Mouse (Mus musculus) adrenal gland, postnatal 36 days (tissue): ENCODE measurements around the gene St3gal5. TPM values are rescaled to one million over a fixed set of nuclear protein-coding genes. Genes with fewer than 3 reads are reported as not detected.
A peak's percentile ranks its signal among the peaks of the same experiment; 100 is the strongest.

Source experiments
- DNase-seq, 2 experiments: peaks; one replicate each; pipeline ENCODE4 v3.0.0; 2021; ENCODE audit warnings: mixed read lengths in 1 of 2
- total RNA-seq, 2 experiments: library from RNA; stranded (reverse); gene quantifications; 2 replicates each; pipeline ENCODE4 v1.2.3; 2021

Gene St3gal5
- total RNA-seq, 2 experiments from 2014 or later, result 109 to 295 TPM

- DNase-seq, result no peak
Measured at GRCm38 (mm10) chr6:72132671-72133214, 35.4 kb downstream of the St3gal5 start.

DNA sequence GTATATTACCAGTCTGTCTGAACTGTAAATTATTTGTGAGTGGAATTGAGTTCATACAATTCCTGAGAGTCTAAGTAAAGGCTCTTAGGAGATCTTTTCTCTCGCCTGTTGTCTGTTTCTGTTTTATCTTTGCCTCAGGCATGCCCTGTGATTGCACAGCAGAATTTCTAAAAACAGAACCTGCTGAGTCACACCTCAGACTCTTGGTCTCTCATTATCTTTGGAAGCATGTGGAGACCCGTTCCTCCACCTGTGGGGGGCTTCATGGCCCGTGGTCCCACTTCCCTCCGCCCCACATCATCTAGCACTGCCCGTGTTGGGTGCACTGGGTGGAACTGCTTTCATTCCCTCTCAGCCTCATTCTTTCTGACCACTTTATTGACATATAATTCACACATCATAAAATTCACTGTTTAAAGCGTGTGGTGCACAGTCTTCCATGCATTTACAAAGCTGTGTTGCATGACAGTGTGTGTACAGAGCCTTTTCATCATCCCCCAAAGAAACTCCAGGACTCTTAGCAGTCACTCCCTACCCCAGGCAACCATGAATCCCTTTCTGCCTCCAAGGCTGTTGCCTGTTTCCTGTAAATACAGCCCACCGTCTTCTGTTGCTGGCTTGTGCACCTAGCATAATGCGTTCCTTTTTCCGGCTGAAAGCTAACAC, 37.6 kb downstream of the St3gal5 start:
- no peak for DNase-seq

DNA sequence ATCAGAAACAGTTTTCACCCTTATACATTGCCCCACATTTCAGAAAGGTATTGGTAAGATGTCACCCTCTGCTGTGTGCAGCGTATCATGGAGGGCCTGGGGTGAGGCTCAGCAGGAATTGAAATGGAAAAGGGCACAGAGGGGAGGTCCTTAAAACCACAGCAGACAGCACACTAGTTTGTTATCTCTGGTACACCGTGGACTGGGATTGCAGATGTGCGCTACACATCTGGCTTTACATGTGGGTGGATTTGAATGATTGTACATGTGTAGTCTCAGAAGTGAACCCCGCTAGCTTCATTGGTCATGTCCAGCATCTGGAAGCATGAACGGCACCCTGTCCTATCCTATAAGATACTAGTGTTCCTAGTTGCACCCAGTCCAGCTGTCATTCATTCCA, 38.6 kb downstream of the St3gal5 start:
- DNase-seq, result no peak

DNA sequence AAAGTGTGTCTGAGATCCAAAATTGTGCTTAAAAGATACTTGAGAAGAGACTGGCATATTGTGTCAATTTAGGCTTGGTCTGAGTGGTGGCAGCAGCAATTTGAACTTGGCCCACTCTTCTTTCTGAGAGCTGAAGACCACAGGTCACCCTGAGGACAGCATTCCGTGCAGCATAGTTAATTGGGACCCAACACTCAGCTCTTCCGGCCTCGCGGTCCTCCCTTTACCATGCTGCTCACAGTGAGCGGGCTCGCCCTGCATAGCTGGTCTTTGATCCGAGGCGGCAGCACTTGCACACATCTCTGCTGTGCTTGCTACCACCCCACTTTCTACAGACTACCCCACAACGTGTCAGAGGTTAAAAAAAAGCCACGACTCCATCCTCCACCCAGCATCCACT, 39.2 kb downstream of the St3gal5 start:
- no peak for DNase-seq

- no peak for DNase-seq
Measured at GRCm38 (mm10) chr6:72139508-72140193, 42.3 kb downstream of the St3gal5 start.

- peak; percentile 61 to 62 for DNase-seq
Measured at GRCm38 (mm10) chr6:72140371-72140770, 43.0 kb downstream of the St3gal5 start.

DNA sequence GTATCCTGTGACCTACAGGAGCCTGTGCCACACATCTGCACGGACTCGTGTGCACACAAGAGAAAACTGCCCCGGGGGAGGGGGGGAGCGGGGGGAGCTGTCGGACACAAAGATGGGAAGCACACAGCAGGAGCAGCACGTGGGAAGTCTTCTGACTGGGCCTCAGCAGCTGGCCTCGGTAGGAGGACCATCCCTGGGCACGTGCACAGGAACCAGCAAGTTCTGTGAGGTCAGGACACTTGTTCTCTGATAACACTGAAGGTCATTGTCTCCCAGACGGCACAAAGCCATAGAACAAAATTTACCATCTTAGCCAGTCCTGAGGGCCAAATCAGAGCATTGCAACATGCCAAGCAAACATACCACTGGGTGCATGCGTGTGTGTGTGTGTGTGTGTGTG, 43.8 kb downstream of the St3gal5 start:
- DNase-seq, result peak; percentile 62 to 63

DNA sequence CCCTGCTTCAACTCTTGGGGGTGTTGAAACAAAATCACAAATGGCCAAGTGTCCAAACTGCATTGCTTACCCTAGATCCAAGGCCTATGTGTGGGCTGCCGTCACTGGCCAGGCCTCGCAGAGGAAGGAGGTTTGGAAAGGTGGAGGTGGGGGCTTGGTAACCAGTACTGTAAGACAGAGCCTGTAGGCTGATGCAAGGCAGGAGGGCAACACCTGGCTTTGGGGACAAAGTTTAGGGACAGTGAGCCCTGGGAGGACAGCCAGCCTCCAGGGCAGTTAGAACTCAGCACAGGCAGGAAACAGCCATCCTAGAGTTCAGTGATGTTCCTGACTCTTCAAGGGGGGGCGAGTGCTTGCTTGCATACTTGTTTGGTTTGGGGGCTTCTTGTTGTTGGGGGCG, 45.2 kb downstream of the St3gal5 start:
- no peak for DNase-seq

- DNase-seq, result no peak
Measured at GRCm38 (mm10) chr6:72144353-72144752, 47.0 kb downstream of the St3gal5 start.

DNA sequence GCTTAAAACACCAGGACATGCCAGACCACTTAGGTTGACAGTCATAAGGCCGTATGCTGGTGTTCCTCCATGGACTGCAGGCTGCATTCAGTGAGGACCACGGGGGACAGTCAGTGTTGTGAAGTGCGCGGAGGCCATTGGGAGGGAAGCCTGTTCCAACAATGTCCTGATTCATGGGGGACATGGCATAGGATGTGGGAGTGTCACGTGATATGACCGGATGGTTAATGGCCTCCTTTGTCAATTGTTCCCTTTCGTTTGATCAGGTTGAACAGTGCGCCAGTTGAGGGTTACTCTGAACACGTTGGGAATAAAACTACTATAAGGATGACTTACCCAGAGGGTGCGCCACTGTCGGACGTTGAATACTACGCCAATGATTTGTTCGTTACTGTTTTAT, 49.4 kb downstream of the St3gal5 start:
- no peak for DNase-seq

DNA sequence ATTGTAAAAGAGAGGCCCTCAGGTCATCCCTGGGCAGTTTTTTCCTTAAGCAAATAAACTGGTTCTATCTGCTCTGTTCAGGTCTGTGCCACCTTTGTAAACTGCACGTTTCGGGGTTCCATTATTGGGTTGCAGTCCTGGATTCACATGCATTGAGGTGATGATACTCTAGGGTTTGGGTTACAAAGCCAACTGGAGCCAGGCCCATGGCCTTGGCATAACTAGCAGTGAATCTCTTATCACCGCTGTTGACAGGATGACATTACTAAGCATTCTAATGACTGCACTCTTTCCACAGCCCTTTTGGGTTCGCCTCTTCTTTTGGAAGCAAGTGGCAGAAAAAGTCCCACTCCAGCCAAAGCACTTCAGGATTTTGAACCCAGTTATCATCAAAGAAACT, 51.3 kb downstream of the St3gal5 start:
- DNase-seq, result peak; percentile 72 to 78

DNA sequence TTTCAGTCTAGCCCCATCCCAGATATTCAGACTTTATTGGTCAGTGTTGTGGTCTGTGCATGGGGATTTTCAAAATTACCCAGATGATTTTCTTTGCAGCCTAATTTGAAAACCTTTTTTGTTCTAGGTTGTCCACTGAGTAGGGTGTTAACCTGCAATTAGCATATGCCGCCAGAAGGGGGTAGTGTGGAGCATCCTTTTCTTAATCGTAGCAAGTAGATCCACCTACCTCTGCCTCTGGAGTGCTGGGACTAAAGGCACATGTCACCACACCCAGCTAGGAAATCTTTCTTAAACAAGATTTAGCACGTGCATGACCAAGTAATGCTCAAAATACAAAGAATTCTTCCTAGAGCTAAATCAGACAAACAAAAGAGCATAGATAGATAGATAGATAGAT, 52.4 kb downstream of the St3gal5 start:
- DNase-seq, result no peak

- no peak for DNase-seq
Measured at GRCm38 (mm10) chr6:72152707-72153106, 55.3 kb downstream of the St3gal5 start.

DNA sequence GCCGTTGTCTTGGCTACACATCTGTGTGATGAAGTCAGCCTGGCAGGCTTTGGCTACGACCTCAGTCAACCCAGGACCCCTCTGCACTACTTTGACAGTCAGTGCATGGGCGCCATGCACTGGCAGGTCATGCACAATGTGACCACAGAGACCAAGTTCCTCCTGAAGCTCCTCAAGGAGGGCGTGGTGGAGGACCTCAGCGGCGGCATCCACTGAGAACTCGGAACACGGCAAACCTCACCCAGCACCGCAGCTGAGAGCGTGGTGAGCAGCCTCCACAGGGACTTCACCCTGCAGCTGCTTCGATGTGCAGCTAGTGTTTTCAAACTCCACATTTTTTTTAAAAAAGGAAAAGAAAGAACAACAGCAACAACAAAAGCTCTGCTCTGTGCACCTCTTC, 56.1 kb downstream of the St3gal5 start:
- DNase-seq, result no peak

- DNase-seq, result peak; percentile 65 to 72
Measured at GRCm38 (mm10) chr6:72154008-72154407, 56.6 kb downstream of the St3gal5 start.

DNA sequence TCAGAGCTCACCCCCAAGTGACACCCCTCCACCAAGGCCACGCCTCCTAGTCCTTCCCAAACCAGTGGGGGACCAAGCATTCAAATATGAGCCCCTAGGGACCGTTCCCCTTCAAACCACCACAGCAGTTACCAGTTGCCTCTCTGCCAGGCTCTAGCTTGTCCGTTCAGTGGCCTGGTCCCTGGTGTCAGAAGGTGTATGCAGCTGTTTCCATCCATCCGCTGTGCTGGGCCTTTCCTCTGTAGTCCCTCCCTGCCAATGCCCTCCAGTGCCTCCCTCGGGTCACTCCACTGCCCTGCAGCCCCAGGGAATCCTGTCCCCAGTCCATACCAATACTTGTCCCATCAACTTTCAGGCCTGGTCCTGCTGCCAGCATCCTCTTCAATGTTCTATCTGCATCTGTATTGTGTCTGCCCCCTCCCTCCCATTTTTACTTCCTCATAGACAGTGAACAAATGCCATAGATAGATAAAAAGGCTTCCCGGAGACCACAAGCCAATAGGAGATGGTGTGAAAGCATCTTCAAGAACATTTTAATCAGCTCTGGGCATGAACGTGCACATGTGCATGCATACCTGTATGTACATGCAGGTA, 57.6 kb downstream of the St3gal5 start:
- no peak for DNase-seq

GRCm38 (mm10) chr6:72155649-72156048, 58.3 kb downstream of the St3gal5 start:
- DNase-seq, result no peak

- DNase-seq, result no peak
Measured at GRCm38 (mm10) chr6:72158966-72159764, 61.8 kb downstream of the St3gal5 start.

- DNase-seq, result peak; percentile 38 to 50
Measured at GRCm38 (mm10) chr6:72159861-72160395, 62.5 kb downstream of the St3gal5 start.

- DNase-seq, result no peak
Measured at GRCm38 (mm10) chr6:72160991-72161390, 63.6 kb downstream of the St3gal5 start.

DNA sequence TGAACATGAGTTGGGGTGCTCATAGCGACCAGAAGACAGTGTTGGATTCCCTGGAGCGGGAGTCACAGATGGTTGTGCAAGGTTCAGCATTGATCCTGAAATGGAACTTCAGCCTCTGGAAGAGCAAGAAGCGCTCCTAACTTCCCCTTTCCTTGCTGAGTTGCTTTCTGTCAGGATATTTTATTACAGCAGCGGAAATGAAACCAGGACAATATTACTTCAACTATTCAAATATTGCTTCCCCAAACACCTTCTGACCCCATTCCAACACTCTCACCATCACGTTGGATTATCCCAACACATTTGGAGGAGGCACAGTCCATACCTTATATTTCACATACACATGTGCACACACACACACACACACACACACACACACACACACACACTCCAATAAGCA, 64.4 kb downstream of the St3gal5 start:
- no peak for DNase-seq
